Mouse (Mus musculus) midbrain, embryonic 11.5 days (tissue): ENCODE measurements around the gene Sult3a2. TPM values are rescaled to one million over a fixed set of nuclear protein-coding genes. Genes with fewer than 3 reads are reported as not detected.
"Not testable (repeated sequence)": the region's sequence is repeated elsewhere in the genome, so short reads cannot be mapped to it uniquely, and the experiment has no call there.

Experiments used
- ATAC-seq: fragments of 200-750 bp; cut with Nextera tagmentation; 2 replicates; pipeline ENCODE4 v1.8.0; 2017; ENCODE audit warnings: moderate TSS enrichment, moderate library complexity; ENCODE audit not compliant: low FRiP score
- DNase-seq: peaks from one replicate; pipeline ENCODE4 v3.0.0; 2015; ENCODE audit warnings: low spot score; ENCODE audit errors: missing footprints
- H3K27ac ChIP-seq: fragments of 300-500 bp; sonication (generic); 2 replicates; pipeline ENCODE4 v1.5.1; 2014; ENCODE audit warnings: low read depth, low read length
- H3K27me3 ChIP-seq: fragments of 300-500 bp; sonication (generic); 2 replicates; pipeline ENCODE4 v1.6.1; 2014; ENCODE audit warnings: mild to moderate bottlenecking, low read length, moderate library complexity, mixed read lengths; ENCODE audit not compliant: control insufficient read depth, insufficient read depth
- H3K36me3 ChIP-seq: fragments of 300-500 bp; sonication (generic); 2 replicates; pipeline ENCODE4 v1.6.1; 2014; ENCODE audit warnings: mild to moderate bottlenecking, low read length, moderate library complexity, mixed read lengths; ENCODE audit not compliant: control insufficient read depth, insufficient read depth
- H3K4me1 ChIP-seq: fragments of 300-500 bp; sonication (generic); 2 replicates; pipeline ENCODE4 v1.6.1; 2014; ENCODE audit warnings: low read length; ENCODE audit not compliant: control insufficient read depth, insufficient read depth
- H3K4me2 ChIP-seq: fragments of 300-500 bp; sonication (generic); 2 replicates; pipeline ENCODE4 v1.6.1; 2014; ENCODE audit warnings: mild to moderate bottlenecking, moderate library complexity
- H3K4me3 ChIP-seq: fragments of 300-500 bp; sonication (generic); 2 replicates; pipeline ENCODE4 v1.5.1; 2014; ENCODE audit warnings: low read depth, low read length
- H3K9ac ChIP-seq: fragments of 300-500 bp; sonication (generic); 2 replicates; pipeline ENCODE4 v1.6.1; 2014; ENCODE audit warnings: low read length
- H3K9me3 ChIP-seq: fragments of 300-500 bp; sonication (generic); 2 replicates; pipeline ENCODE4 v1.6.1; 2016; ENCODE audit warnings: low read length; ENCODE audit not compliant: control insufficient read depth
- WGBS: fragments of 180-500 bp; shearing (Covaris S2); extraction: QIAGEN DNeasy Blood & Tissue Kit; methylation state at CpG from one replicate; pipeline ENCODE4 v1.1.7; 2014; 5-methylcytosine and 5-hydroxymethylcytosine counted together
- polyA plus RNA-seq: library from polyadenylated mRNA; unstranded; fragments of >200 nt; fragmentation: Nextera tagmentation; extraction: Ambion mirVana; gene quantifications from 2 replicates; pipeline ENCODE4 v1.2.1, GENCODE M21; 2014

The Sult3a2 gene
- polyA plus RNA-seq, 1 experiment from 2014 or later, result not detected

DNA sequence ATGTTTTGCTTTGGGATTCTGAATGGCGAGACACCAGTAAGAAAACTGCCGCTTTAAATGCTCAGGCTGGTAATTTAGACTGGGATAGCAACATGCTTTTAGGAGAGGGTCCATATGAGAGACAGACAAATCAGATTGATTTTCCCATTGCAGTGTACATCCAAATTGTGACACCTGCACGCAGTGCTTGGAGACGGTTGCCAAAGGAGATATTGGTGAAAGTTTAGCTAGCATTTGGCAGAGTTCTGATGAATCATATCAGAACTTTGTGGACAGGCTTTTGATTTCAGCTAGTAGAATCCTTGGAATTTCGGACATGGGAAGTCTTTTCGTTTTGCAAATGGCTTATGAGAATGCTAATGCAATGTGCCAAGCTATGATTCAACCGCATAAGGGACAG lies 51.3 kb downstream of the Sult3a2 start:
- H3K9ac ChIP-seq, ATAC-seq, H3K4me1 ChIP-seq, H3K9me3 ChIP-seq, H3K36me3 ChIP-seq, H3K4me3 ChIP-seq, H3K27me3 ChIP-seq, H3K4me2 ChIP-seq, H3K27ac ChIP-seq: not testable (repeated sequence)
- WGBS, result 90% methylated on average over 7 of the region's 7 CpGs
- DNase-seq, result peak; percentile 72

DNA sequence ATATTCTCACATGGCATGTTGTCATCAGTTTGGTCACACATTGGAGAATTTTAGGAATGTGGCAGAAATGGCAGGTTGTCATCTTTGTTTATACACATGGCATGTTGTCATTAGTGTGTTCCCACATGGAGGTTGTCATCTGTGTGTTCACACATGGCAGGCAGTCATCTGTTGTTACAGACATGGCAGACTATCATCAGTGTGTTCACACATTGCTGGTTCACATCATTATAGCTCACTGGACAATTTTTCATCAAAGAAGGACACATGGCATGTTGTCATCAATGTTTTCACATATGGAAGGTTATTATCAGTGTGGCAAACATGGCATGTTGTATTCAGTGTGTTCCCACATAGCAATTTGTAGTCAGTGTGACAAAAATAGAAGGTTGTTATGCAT lies 53.3 kb downstream of the Sult3a2 start:
- Histone ChIP-seq H3K4me2 (no peak overlapping the region), H3K27me3 (no peaks in the 10 kb centered on the region), H3K27ac (no peak overlapping the region), H3K4me1 (no peaks in the 10 kb centered on the region), H3K9me3 (no peaks in the 10 kb centered on the region), H3K4me3 (no peak overlapping the region), H3K9ac (no peak overlapping the region), H3K36me3 (no peaks in the 10 kb centered on the region)
- ATAC-seq (no peak), DNase-seq (no peak)

DNA sequence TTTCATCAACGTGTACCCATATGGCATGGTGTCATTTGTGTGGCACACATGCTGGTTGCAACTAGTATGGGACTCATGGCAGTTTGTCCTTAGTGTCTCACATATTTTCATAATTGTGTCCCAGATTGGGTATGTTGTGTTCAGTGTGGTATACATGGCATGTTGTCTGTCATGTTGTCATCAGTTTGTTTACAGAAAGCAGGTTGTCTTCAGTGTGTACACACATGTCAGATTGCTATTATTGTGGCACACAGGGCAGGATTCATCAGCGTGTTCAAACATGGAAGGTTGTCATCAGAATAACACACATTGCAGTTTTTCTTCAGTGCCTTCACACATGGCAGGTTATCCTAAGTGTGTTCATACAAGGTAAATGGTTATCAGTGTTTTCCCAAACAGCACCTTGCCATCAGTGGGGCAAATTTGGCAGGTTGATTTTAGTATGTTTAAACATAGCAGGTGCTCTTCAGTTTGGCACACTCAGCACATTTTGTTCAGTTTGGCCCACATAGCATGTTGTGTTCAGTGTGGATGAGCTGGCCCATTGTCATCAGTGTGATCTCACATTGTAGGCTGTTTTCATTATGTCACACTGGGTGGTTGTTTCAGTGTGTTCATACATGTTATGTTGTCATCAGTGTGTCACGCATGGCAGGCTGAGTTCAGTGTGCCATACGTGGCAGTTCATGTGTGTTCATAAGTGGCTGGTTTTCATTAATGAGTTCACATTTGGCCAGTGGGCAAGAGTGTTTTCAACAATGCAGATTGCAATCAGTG lies 53.9 kb downstream of the Sult3a2 start:
- DNase-seq (no peak), ATAC-seq (no peak)
- no peak overlapping the region for H3K9ac ChIP-seq
- 84% methylated on average over 4 of the region's 4 CpGs for WGBS
- H3K36me3 ChIP-seq, result no peaks in the 10 kb centered on the region
- H3K4me3 ChIP-seq, result no peak overlapping the region
- H3K9me3 ChIP-seq, result no peaks in the 10 kb centered on the region
- H3K4me1 ChIP-seq, result no peaks in the 10 kb centered on the region
- H3K4me2 ChIP-seq, result no peak overlapping the region
- no peak overlapping the region for H3K27ac ChIP-seq
- H3K27me3 ChIP-seq, result no peaks in the 10 kb centered on the region

DNA sequence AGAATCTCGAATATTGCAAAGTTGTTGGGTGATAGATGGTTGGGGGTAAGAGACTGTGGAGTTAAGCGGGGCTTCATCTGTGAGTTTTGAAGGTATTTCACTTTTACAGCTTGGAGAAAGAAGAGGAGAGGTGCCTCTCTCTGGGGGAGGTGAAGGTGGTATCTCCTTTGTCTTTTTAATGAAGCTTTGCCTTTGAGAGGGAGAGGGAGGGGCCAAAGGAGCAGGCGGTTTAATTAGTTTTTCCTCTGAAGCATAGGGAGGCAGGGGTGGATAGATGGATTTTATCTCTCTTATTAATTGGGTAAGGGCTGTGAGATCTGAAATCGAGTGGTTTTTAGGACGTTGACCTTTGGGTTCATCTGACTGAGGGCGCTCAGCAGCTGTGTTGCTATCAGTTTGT lies 62.7 kb downstream of the Sult3a2 start:
- DNase-seq, result no peak
- WGBS, result 41% methylated on average over 6 of the region's 6 CpGs
- ATAC-seq, result no peak
- no peaks in the 10 kb centered on the region for H3K27me3 ChIP-seq
- H3K9ac ChIP-seq, result no peak overlapping the region
- H3K27ac ChIP-seq, result no peak overlapping the region
- no peaks in the 10 kb centered on the region for H3K9me3 ChIP-seq
- no peak overlapping the region for H3K4me3 ChIP-seq
- no peaks in the 10 kb centered on the region for H3K4me1 ChIP-seq
- H3K4me2 ChIP-seq, result no peak overlapping the region
- H3K36me3 ChIP-seq, result no peaks in the 10 kb centered on the region

DNA sequence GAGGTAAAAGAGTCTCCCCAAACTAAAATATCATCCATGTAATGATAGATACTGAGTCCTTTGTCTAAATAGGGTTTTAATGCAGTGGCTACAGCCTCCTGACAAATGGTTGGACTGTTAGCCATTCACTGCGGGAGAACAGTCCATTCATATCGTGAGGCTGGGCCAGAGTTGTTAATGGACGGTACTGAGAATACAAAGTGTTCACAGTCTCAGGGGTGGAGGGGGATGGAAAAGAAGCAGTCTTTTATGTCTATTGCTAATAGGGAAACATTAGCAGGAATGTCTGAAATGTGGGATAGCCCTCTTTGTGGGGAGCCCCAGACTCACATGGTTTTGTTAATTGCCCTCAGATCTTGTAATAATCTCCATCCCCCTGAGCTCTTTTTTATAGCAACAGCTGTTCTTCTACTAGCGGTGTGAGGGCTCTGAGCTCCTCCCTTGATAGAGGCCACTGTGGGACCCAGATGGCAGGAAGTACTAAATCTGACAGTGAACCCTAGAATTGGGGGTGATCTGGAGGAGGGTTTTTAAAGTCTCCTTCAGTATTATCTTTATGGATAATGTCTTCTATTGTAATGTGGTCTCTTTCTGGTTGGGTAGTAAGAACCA lies 64.6 kb downstream of the Sult3a2 start:
- ATAC-seq, result no peak

More for the DNA sequence above, 64.6 kb downstream of the Sult3a2 start:
- Histone ChIP-seq H3K27me3 (no peaks in the 10 kb centered on the region), H3K36me3 (no peaks in the 10 kb centered on the region), H3K9me3 (no peaks in the 10 kb centered on the region), H3K4me2 (no peak overlapping the region), H3K27ac (no peak overlapping the region), H3K9ac (no peak overlapping the region), H3K4me1 (no peaks in the 10 kb centered on the region), H3K4me3 (no peak overlapping the region)
- 84% methylated on average over 4 of the region's 4 CpGs for WGBS
- no peak for DNase-seq

Other genes with a start within 250 kb of the Sult3a2 start
- gene Clvs2, start 161.9 kb downstream of the Sult3a2 start, polyA plus RNA-seq, result 5.6 and 7.7 TPM in 2 replicates
- gene Sult3a1, start 71.0 kb upstream of the Sult3a2 start, polyA plus RNA-seq, result not detected in 2 replicates
- 0.07 and 0.25 TPM in 2 replicates for gene Rsph4a, start 118.4 kb upstream of the Sult3a2 start, polyA plus RNA-seq
- gene Zup1, start 164.6 kb upstream of the Sult3a2 start, polyA plus RNA-seq, result 26.9 and 29.2 TPM in 2 replicates
- 164 and 171 TPM in 2 replicates for gene Rwdd1, start 232.9 kb upstream of the Sult3a2 start, polyA plus RNA-seq